Mouse (Mus musculus) embryonic facial prominence, embryonic 12.5 days (tissue): Measurements from ENCODE around the gene Hlcs. TPM values are rescaled to one million over a fixed set of nuclear protein-coding genes. Genes with fewer than 3 reads are reported as not detected.
A peak's percentile ranks its signal among the peaks of the same experiment; 100 is the strongest.

Experiments used
- ATAC-seq: fragments of 200-750 bp; cut with Nextera tagmentation; 2 replicates; pipeline ENCODE4 v1.8.0; 2017; ENCODE audit not compliant: insufficient number of reproducible peaks, insufficient read depth, low FRiP score, low TSS enrichment
- H3K27ac ChIP-seq: fragments of 300-500 bp; sonication (generic); 2 replicates; pipeline ENCODE4 v1.5.1; 2016; ENCODE audit warnings: mild to moderate bottlenecking
- H3K27me3 ChIP-seq: fragments of 300-500 bp; sonication (generic); 2 replicates; pipeline ENCODE4 v1.6.1; 2016; ENCODE audit warnings: mild to moderate bottlenecking, moderate library complexity
- H3K36me3 ChIP-seq: fragments of 300-500 bp; sonication (generic); 2 replicates; pipeline ENCODE4 v1.6.1; 2016; ENCODE audit warnings: mild to moderate bottlenecking
- H3K4me1 ChIP-seq: fragments of 300-500 bp; sonication (generic); 2 replicates; pipeline ENCODE4 v1.6.1; 2016
- H3K4me2 ChIP-seq: fragments of 300-500 bp; sonication (generic); replicated peaks from 2 replicates; pipeline ENCODE4 v1.6.1; 2016; ENCODE audit warnings: mild to moderate bottlenecking, moderate library complexity
- H3K4me3 ChIP-seq: fragments of 300-500 bp; sonication (generic); 2 replicates; pipeline ENCODE4 v1.5.1; 2016; ENCODE audit warnings: mild to moderate bottlenecking
- H3K9ac ChIP-seq: fragments of 300-500 bp; sonication (generic); 2 replicates; pipeline ENCODE4 v1.6.1; 2016; ENCODE audit warnings: mild to moderate bottlenecking, moderate library complexity
- H3K9me3 ChIP-seq: fragments of 300-500 bp; sonication (generic); 2 replicates; pipeline ENCODE4 v1.6.1; 2016; ENCODE audit warnings: mild to moderate bottlenecking, moderate library complexity
- WGBS: fragments of 180-500 bp; shearing (Covaris S2); methylation state at CpG from one replicate; pipeline ENCODE4 v1.1.7; 2016; 5-methylcytosine and 5-hydroxymethylcytosine counted together
- polyA plus RNA-seq: library from polyadenylated mRNA; unstranded; fragments of >200 nt; fragmentation: Nextera tagmentation; extraction: Ambion mirVana; gene quantifications from 2 replicates; pipeline ENCODE4 v1.2.1, GENCODE M21; 2016

Gene Hlcs
- polyA plus RNA-seq, 1 experiment from 2014 or later = 12.1 TPM

- Histone ChIP-seq H3K9me3 (no peaks in the 10 kb centered on the region), H3K36me3 (no peaks in the 10 kb centered on the region), H3K27me3 (0 out of 2 replicates have a peak, but pooled peaks cover 3% of the 10 kb centered on the region), H3K4me1 (peaks cover 19% of the 10 kb centered on the region), H3K4me3 (no peak overlapping the region), H3K27ac (no peak overlapping the region), H3K9ac (no peak overlapping the region), H3K4me2 (no peak overlapping the region)
- WGBS = 11% methylated on average over 5 of the region's 5 CpGs
- no peak for ATAC-seq
Observed at GRCm38 (mm10) chr16:94164978-94165377, 148.4 kb downstream of the Hlcs start.

DNA sequence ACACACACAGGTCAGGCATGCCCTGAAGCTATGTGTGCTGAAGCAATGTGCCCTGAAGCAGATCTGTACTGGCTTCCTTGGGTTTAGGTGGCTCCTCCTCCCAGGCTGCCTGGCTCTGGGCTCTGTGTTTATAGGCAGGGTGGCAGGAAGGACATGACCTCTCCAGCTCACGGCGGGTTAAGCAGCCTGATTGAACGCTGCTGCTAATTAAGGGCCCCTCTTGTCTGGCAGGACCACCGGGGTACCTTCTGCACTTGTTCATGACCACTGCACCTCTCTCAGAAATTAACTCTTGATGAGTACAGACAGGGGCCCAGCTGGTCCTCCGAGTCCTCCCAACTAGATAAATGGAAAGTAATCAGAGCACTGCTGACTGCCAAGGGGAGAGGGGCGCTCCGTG lies 149.1 kb downstream of the Hlcs start:
- Histone ChIP-seq H3K4me2 (no peak overlapping the region), H3K9ac (no peak overlapping the region), H3K4me1 (peaks cover 19% of the 10 kb centered on the region), H3K27ac (no peak overlapping the region), H3K9me3 (no peaks in the 10 kb centered on the region), H3K4me3 (no peak overlapping the region), H3K27me3 (0 out of 2 replicates have a peak, but pooled peaks cover 3% of the 10 kb centered on the region), H3K36me3 (no peaks in the 10 kb centered on the region)
- peak; percentile 65; the same call in 1 of the 2 replicates for ATAC-seq
- 11% methylated on average over 7 of the region's 7 CpGs for WGBS

DNA sequence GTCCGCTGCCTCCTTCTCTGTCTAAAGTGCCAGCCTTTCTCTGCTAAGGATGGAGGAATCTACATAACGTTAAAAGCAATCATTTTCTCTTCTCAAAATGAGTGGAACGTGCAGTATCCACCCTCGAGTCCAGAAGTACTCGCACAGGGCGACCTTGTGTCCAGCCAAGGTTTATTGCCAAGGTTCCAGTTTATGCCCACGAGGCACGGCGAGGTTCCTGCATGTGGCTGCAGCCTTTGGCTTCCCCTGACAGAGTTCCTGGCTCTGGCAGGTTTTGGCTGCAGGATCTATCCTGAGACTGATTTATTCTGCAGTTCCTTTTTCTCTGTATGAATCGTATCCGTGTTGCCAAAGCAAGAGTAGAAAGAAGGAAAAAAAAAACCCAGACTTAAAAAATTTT lies 150.3 kb downstream of the Hlcs start:
- H3K27ac ChIP-seq = no peak overlapping the region
- no peak overlapping the region for H3K9ac ChIP-seq
- H3K4me2 ChIP-seq = no peak overlapping the region
- H3K27me3 ChIP-seq = 0 out of 2 replicates have a peak, but pooled peaks cover 3% of the 10 kb centered on the region
- WGBS = 85% methylated on average over 11 of the region's 11 CpGs
- no peaks in the 10 kb centered on the region for H3K9me3 ChIP-seq
- peaks cover 19% of the 10 kb centered on the region for H3K4me1 ChIP-seq
- no peak overlapping the region for H3K4me3 ChIP-seq
- no peaks in the 10 kb centered on the region for H3K36me3 ChIP-seq
- no peak for ATAC-seq

- no peak for ATAC-seq
- Histone ChIP-seq H3K9ac (no peak overlapping the region), H3K4me2 (no peak overlapping the region), H3K4me3 (no peak overlapping the region), H3K27ac (no peak overlapping the region), H3K36me3 (no peaks in the 10 kb centered on the region), H3K27me3 (0 out of 2 replicates have a peak, but pooled peaks cover 3% of the 10 kb centered on the region), H3K4me1 (peaks cover 19% of the 10 kb centered on the region), H3K9me3 (no peaks in the 10 kb centered on the region)
- WGBS = 57% methylated on average over 6 of the region's 6 CpGs
Observed at GRCm38 (mm10) chr16:94162000-94162399, 151.4 kb downstream of the Hlcs start.

GRCm38 (mm10) chr16:94157819-94158218 lies 155.6 kb downstream of the Hlcs start:
- H3K27ac ChIP-seq = no peak overlapping the region
- WGBS = 63% methylated on average over 8 of the region's 8 CpGs
- ATAC-seq = no peak
- no peak overlapping the region for H3K9ac ChIP-seq
- H3K36me3 ChIP-seq = no peaks in the 10 kb centered on the region
- no peaks in the 10 kb centered on the region for H3K9me3 ChIP-seq
- no peak overlapping the region for H3K4me2 ChIP-seq
- no peak overlapping the region for H3K4me3 ChIP-seq
- peaks cover 16% of the 10 kb centered on the region for H3K27me3 ChIP-seq
- H3K4me1 ChIP-seq = peaks cover 13% of the 10 kb centered on the region

GRCm38 (mm10) chr16:94155041-94155653 lies 158.2 kb downstream of the Hlcs start:
- 0 out of 2 replicates have a peak, but pooled peaks have one; percentile 38 for ATAC-seq
- Histone ChIP-seq H3K9ac (no peak overlapping the region), H3K27ac (no peak overlapping the region), H3K4me2 (no peak overlapping the region), H3K9me3 (no peaks in the 10 kb centered on the region), H3K36me3 (no peaks in the 10 kb centered on the region), H3K4me1 (peaks cover 13% of the 10 kb centered on the region), H3K27me3 (peaks cover 13% of the 10 kb centered on the region), H3K4me3 (no peak overlapping the region)
- 30% methylated on average over 14 of the region's 14 CpGs for WGBS

DNA sequence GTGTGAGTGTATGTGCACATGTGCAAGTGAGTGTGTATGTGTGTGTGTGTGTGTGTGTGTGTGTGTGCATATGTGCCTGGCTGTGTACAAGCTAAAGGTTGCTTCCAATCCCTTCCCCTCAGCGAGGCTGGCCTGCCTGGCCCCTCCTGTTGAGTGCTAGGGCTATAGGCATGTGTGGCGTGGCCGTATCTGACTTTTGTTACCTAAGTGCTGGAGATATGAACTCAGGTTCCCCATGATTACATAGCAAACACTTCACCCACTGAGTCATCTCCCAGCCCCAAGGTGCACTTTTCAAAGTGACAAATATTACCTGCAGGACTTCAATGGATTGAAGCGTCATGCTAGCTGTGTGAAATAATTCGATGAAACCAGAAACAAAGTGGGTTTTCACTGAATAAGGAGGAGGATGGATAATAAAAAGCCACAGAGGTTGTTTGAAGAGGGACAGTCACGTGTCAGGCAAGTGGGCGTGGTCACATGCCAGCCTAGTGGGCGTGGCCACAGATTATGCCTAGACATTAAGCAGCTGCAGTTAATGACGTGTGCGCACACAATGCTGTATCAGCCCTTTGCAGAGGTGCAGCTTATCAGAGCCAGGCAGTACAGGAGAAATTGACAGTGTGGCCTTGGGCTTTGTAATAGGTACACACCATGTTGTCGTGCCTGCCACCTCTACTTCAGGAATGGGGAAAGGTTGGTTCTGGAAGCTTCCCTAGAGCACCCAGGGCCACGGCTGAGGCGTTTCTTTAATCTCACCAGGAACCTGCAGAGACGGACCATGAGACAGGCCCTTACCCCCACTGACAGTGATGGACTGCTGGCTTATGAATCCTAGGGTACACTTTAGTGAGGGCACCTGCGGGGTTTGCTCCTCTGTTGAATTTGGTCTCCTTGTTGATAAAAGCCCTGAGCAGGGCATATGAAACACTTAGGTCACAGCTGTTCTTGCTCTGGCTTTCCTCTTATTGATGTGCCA lies 163.0 kb downstream of the Hlcs start:
- WGBS = 79% methylated on average over 15 of the region's 15 CpGs
- no peak overlapping the region for H3K4me3 ChIP-seq
- ATAC-seq = no peak
- peaks cover 8% of the 10 kb centered on the region for H3K27me3 ChIP-seq
- no peak overlapping the region for H3K27ac ChIP-seq
- peaks cover 20% of the 10 kb centered on the region for H3K4me1 ChIP-seq
- no peak overlapping the region for H3K9ac ChIP-seq
- no peaks in the 10 kb centered on the region for H3K36me3 ChIP-seq
- no peak overlapping the region for H3K4me2 ChIP-seq
- no peaks in the 10 kb centered on the region for H3K9me3 ChIP-seq

- H3K36me3 ChIP-seq = no peaks in the 10 kb centered on the region
- 21% methylated on average over 11 of the region's 11 CpGs for WGBS
- peaks cover 24% of the 10 kb centered on the region for H3K4me1 ChIP-seq
- H3K4me3 ChIP-seq = no peak overlapping the region
- no peaks in the 10 kb centered on the region for H3K27me3 ChIP-seq
- no peaks in the 10 kb centered on the region for H3K9me3 ChIP-seq
- peak overlapping the region; percentile 29 for H3K4me2 ChIP-seq
- no peak overlapping the region; the same call in 1 of the 2 replicates for H3K9ac ChIP-seq
- ATAC-seq = no peak
- H3K27ac ChIP-seq = peak overlapping the region; percentile 24; the same call in 1 of the 2 replicates
Observed at GRCm38 (mm10) chr16:94148139-94148538, 165.2 kb downstream of the Hlcs start.

- Histone ChIP-seq H3K9me3 (no peaks in the 10 kb centered on the region), H3K4me2 (peak overlapping the region; percentile 26), H3K4me3 (no peak overlapping the region), H3K4me1 (peaks cover 37% of the 10 kb centered on the region), H3K27me3 (no peaks in the 10 kb centered on the region; the same call in 1 of the 2 replicates), H3K27ac (0 out of 2 replicates have a peak overlapping the region, but pooled peaks have one; percentile 23), H3K36me3 (no peaks in the 10 kb centered on the region), H3K9ac (no peak overlapping the region)
- ATAC-seq = no peak; the same call in 1 of the 2 replicates
- WGBS = 18% methylated on average over 10 of the region's 10 CpGs
Observed at GRCm38 (mm10) chr16:94143325-94143724, 170.0 kb downstream of the Hlcs start.

- Histone ChIP-seq H3K9me3 (no peaks in the 10 kb centered on the region), H3K27ac (no peak overlapping the region), H3K4me3 (no peak overlapping the region), H3K9ac (no peak overlapping the region), H3K4me2 (no peak overlapping the region), H3K4me1 (peaks cover 32% of the 10 kb centered on the region), H3K36me3 (no peaks in the 10 kb centered on the region), H3K27me3 (no peaks in the 10 kb centered on the region; the same call in 1 of the 2 replicates)
- WGBS = 66% methylated on average over 10 of the region's 10 CpGs
- ATAC-seq = no peak
Observed at GRCm38 (mm10) chr16:94140746-94141145, 172.6 kb downstream of the Hlcs start.

- WGBS = 75% methylated on average over 10 of the region's 10 CpGs
- Histone ChIP-seq H3K36me3 (no peaks in the 10 kb centered on the region), H3K9me3 (no peaks in the 10 kb centered on the region), H3K4me1 (peaks cover 22% of the 10 kb centered on the region), H3K9ac (no peak overlapping the region), H3K4me3 (no peak overlapping the region), H3K27me3 (peaks cover 4% of the 10 kb centered on the region), H3K27ac (no peak overlapping the region), H3K4me2 (no peak overlapping the region)
- ATAC-seq = no peak
Observed at GRCm38 (mm10) chr16:94134218-94134617, 179.2 kb downstream of the Hlcs start.
